Mouse (Mus musculus): ENCODE results near the gene Syt5. TPM values are rescaled to one million over a fixed set of nuclear protein-coding genes. Genes with fewer than 3 reads are reported as not detected.
A peak's percentile ranks its signal among the peaks of the same experiment; 100 is the strongest.
"Not testable (repeated sequence)": the region's sequence is repeated elsewhere in the genome, so short reads cannot be mapped to it uniquely, and the experiment has no call there.

Gene Syt5
- total RNA-seq, 1 experiment: 3.0 TPM

GRCm38 (mm10) chr7:4526341-4527301, 20.7 kb downstream of the Syt5 start:
- Histone ChIP-seq H3K4me1 (ENCODE audit: control insufficient read depth in 2 of 2, insufficient read depth in 2 of 2, low read length in 2 of 2, poor library complexity in 1 of 2) (peaks cover 3 to 21% of the 10 kb centered on the region in 2 experiments; a peak in 1 of 4 replicates), H3K4me3 (ENCODE audit: insufficient read depth in 1 of 2, low read depth in 1 of 2, low read length in 2 of 2, poor library complexity in 1 of 2, severe bottlenecking in 1 of 2) (peak overlapping the region; percentile 46 to 51), H3K9me3 (ENCODE audit: control insufficient read depth, insufficient read depth, low read depth, low read length) (no peaks in the 10 kb centered on the region), H3K36me3 (ENCODE audit: control insufficient read depth, insufficient read depth, low read length, poor library complexity, severe bottlenecking) (no peaks in the 10 kb centered on the region), H3K9ac (ENCODE audit: insufficient read depth, low read depth, low read length, poor library complexity, severe bottlenecking) (peak overlapping the region; percentile 70), H3K27ac (ENCODE audit: insufficient read depth, low read depth, low read length, poor library complexity, severe bottlenecking) (0 out of 2 replicates have a peak overlapping the region, but pooled peaks have one; percentile 8)
- in situ Hi-C loops (cut with MboI; ENCODE audit: low sequenced_read_pairs in 2 of 2, unreplicated experiment in 2 of 2): no loop called here
- DNase-seq (ENCODE audit: low read depth, low spot score): peak; percentile 94
- TF ChIP-seq CHD2 (IDR thresholded peaks at IDR 0.05; ENCODE audit: low read depth, low read length) (peak; percentile 83), HCFC1 (IDR thresholded peaks at IDR 0.05; ENCODE audit: borderline replicate concordance, insufficient read depth, low read length) (no peak), ZC3H11A (IDR thresholded peaks at IDR 0.05; ENCODE audit: borderline replicate concordance, low read depth, low read length) (peak; percentile 19; the same call in 1 of the 2 replicates), MAFK (IDR thresholded peaks at IDR 0.05; ENCODE audit: insufficient read depth, low read depth, low read length) (no peak), ZNF384 (IDR thresholded peaks at IDR 0.05; ENCODE audit: low read depth, low read length) (no peak)

- H3K9ac ChIP-seq (ENCODE audit: insufficient read depth, low read depth, low read length, poor library complexity, severe bottlenecking); H3K9me3 ChIP-seq (ENCODE audit: control insufficient read depth, insufficient read depth, low read depth, low read length); H3K4me3 ChIP-seq (ENCODE audit: insufficient read depth in 1 of 2, low read depth in 1 of 2, low read length in 2 of 2, poor library complexity in 1 of 2, severe bottlenecking in 1 of 2); H3K36me3 ChIP-seq (ENCODE audit: control insufficient read depth, insufficient read depth, low read length, poor library complexity, severe bottlenecking); in situ Hi-C loops (cut with MboI; ENCODE audit: low sequenced_read_pairs in 2 of 2, unreplicated experiment in 2 of 2); DNase-seq (ENCODE audit: low read depth, low spot score); H3K27ac ChIP-seq (ENCODE audit: insufficient read depth, low read depth, low read length, poor library complexity, severe bottlenecking): not testable (repeated sequence)
- H3K4me1 ChIP-seq (ENCODE audit: control insufficient read depth in 2 of 2, insufficient read depth in 2 of 2, low read length in 2 of 2, poor library complexity in 1 of 2): peaks cover 3 to 25% of the 10 kb centered on the region in 2 experiments; a peak in 2 of 4 replicates
- TF ChIP-seq ZC3H11A (IDR thresholded peaks at IDR 0.05; ENCODE audit: borderline replicate concordance, low read depth, low read length): peak; percentile 70; the same call in 1 of the 2 replicates
Measured at GRCm38 (mm10) chr7:4524212-4524922, 23.0 kb downstream of the Syt5 start, which contains the start of gene Tnni3. Tnni3 (minus strand) TSS chr7:4524229.

- Histone ChIP-seq H3K9me3 (ENCODE audit: control insufficient read depth, insufficient read depth, low read depth, low read length) (no peaks in the 10 kb centered on the region), H3K4me1 (ENCODE audit: control insufficient read depth in 2 of 2, insufficient read depth in 2 of 2, low read length in 2 of 2, poor library complexity in 1 of 2) (peaks cover 3 to 25% of the 10 kb centered on the region in 2 experiments; a peak in 2 of 4 replicates), H3K4me3 (ENCODE audit: insufficient read depth in 1 of 2, low read depth in 1 of 2, low read length in 2 of 2, poor library complexity in 1 of 2, severe bottlenecking in 1 of 2) (no peak overlapping the region), H3K9ac (ENCODE audit: insufficient read depth, low read depth, low read length, poor library complexity, severe bottlenecking) (no peak overlapping the region), H3K27ac (ENCODE audit: insufficient read depth, low read depth, low read length, poor library complexity, severe bottlenecking) (no peak overlapping the region), H3K36me3 (ENCODE audit: control insufficient read depth, insufficient read depth, low read length, poor library complexity, severe bottlenecking) (peaks cover 2% of the 10 kb centered on the region; the same call in 1 of the 2 replicates)
- no peak for TF ChIP-seq ZNF384 (IDR thresholded peaks at IDR 0.05; ENCODE audit: low read depth, low read length)
- no peak for TF ChIP-seq ZC3H11A (IDR thresholded peaks at IDR 0.05; ENCODE audit: borderline replicate concordance, low read depth, low read length)
- TF ChIP-seq MAFK (IDR thresholded peaks at IDR 0.05; ENCODE audit: insufficient read depth, low read depth, low read length): no peak
- TF ChIP-seq CHD2 (IDR thresholded peaks at IDR 0.05; ENCODE audit: low read depth, low read length): no peak
- TF ChIP-seq HCFC1 (IDR thresholded peaks at IDR 0.05; ENCODE audit: borderline replicate concordance, insufficient read depth, low read length): no peak
- no peak for DNase-seq (ENCODE audit: low read depth, low spot score)
- in situ Hi-C loops (cut with MboI; ENCODE audit: low sequenced_read_pairs in 2 of 2, unreplicated experiment in 2 of 2): no loop called here
Measured at GRCm38 (mm10) chr7:4523205-4524130, 23.9 kb downstream of the Syt5 start.

GRCm38 (mm10) chr7:4522292-4522691, 25.0 kb downstream of the Syt5 start:
- Histone ChIP-seq H3K4me3 (ENCODE audit: insufficient read depth in 1 of 2, low read depth in 1 of 2, low read length in 2 of 2, poor library complexity in 1 of 2, severe bottlenecking in 1 of 2) (no peak overlapping the region), H3K27ac (ENCODE audit: insufficient read depth, low read depth, low read length, poor library complexity, severe bottlenecking) (no peak overlapping the region)

More at GRCm38 (mm10) chr7:4522292-4522691, 25.0 kb downstream of the Syt5 start:
- H3K9me3 ChIP-seq (ENCODE audit: control insufficient read depth, insufficient read depth, low read depth, low read length): no peaks in the 10 kb centered on the region
- no peak for DNase-seq (ENCODE audit: low read depth, low spot score)
- no peak for TF ChIP-seq HCFC1 (IDR thresholded peaks at IDR 0.05; ENCODE audit: borderline replicate concordance, insufficient read depth, low read length)
- no peak for TF ChIP-seq ZNF384 (IDR thresholded peaks at IDR 0.05; ENCODE audit: low read depth, low read length)
- TF ChIP-seq ZC3H11A (IDR thresholded peaks at IDR 0.05; ENCODE audit: borderline replicate concordance, low read depth, low read length): no peak
- TF ChIP-seq MAFK (IDR thresholded peaks at IDR 0.05; ENCODE audit: insufficient read depth, low read depth, low read length): no peak
- TF ChIP-seq CHD2 (IDR thresholded peaks at IDR 0.05; ENCODE audit: low read depth, low read length): no peak
- H3K4me1 ChIP-seq (ENCODE audit: control insufficient read depth in 2 of 2, insufficient read depth in 2 of 2, low read length in 2 of 2, poor library complexity in 1 of 2): peaks cover 3 to 19% of the 10 kb centered on the region in 2 experiments; a peak in 2 of 4 replicates
- peaks cover 2% of the 10 kb centered on the region; the same call in 1 of the 2 replicates for H3K36me3 ChIP-seq (ENCODE audit: control insufficient read depth, insufficient read depth, low read length, poor library complexity, severe bottlenecking)
- no peak overlapping the region for H3K9ac ChIP-seq (ENCODE audit: insufficient read depth, low read depth, low read length, poor library complexity, severe bottlenecking)
- in situ Hi-C loops (cut with MboI; ENCODE audit: low sequenced_read_pairs in 2 of 2, unreplicated experiment in 2 of 2): no loop called here
